Mouse (Mus musculus) forebrain, embryonic 13.5 days (tissue): Measurements from ENCODE around the gene Rtl10. TPM values are rescaled to one million over a fixed set of nuclear protein-coding genes. Genes with fewer than 3 reads are reported as not detected.

Experiments
- ATAC-seq: fragments of 200-750 bp; cut with Nextera tagmentation; 2 replicates; pipeline ENCODE4 v1.8.0; 2017
- H3K27ac ChIP-seq: fragments of 300-500 bp; sonication (generic); 2 replicates; pipeline ENCODE4 v1.5.1; 2015; ENCODE audit warnings: inconsistent platforms, mild to moderate bottlenecking, moderate library complexity
- H3K27me3 ChIP-seq: fragments of 300-500 bp; sonication (generic); 2 replicates; pipeline ENCODE4 v1.6.1; 2015; ENCODE audit warnings: mild to moderate bottlenecking, inconsistent platforms
- H3K36me3 ChIP-seq: fragments of 300-500 bp; sonication (generic); 2 replicates; pipeline ENCODE4 v1.6.1; 2015; ENCODE audit warnings: mild to moderate bottlenecking, inconsistent platforms; ENCODE audit not compliant: poor library complexity, severe bottlenecking
- H3K4me1 ChIP-seq: fragments of 300-500 bp; sonication (generic); 2 replicates; pipeline ENCODE4 v1.6.1; 2015; ENCODE audit warnings: inconsistent platforms
- H3K4me2 ChIP-seq: fragments of 300-500 bp; sonication (generic); 2 replicates; pipeline ENCODE4 v1.6.1; 2015; ENCODE audit warnings: inconsistent platforms, mild to moderate bottlenecking, moderate library complexity
- H3K4me3 ChIP-seq: fragments of 300-500 bp; sonication (generic); 2 replicates; pipeline ENCODE4 v1.5.1; 2015; ENCODE audit warnings: mild to moderate bottlenecking, inconsistent platforms
- H3K9ac ChIP-seq: fragments of 300-500 bp; sonication (generic); 2 replicates; pipeline ENCODE4 v1.6.1; 2015; ENCODE audit warnings: mild to moderate bottlenecking, inconsistent platforms
- H3K9me3 ChIP-seq: fragments of 300-500 bp; sonication (generic); replicated peaks from 2 replicates; pipeline ENCODE4 v1.6.1; 2016; ENCODE audit warnings: inconsistent platforms
- WGBS: fragments of 180-500 bp; shearing (Covaris S2); methylation state at CpG from one replicate; pipeline ENCODE4 v1.1.7; 2015; 5-methylcytosine and 5-hydroxymethylcytosine counted together
- polyA plus RNA-seq: library from polyadenylated mRNA; unstranded; fragments of >200 nt; fragmentation: Nextera tagmentation; extraction: Ambion mirVana; gene quantifications from 2 replicates; pipeline ENCODE4 v1.2.1, GENCODE M21; 2015

Rtl10 gene
- polyA plus RNA-seq, 1 experiment from 2014 or later: 3.6 TPM

DNA sequence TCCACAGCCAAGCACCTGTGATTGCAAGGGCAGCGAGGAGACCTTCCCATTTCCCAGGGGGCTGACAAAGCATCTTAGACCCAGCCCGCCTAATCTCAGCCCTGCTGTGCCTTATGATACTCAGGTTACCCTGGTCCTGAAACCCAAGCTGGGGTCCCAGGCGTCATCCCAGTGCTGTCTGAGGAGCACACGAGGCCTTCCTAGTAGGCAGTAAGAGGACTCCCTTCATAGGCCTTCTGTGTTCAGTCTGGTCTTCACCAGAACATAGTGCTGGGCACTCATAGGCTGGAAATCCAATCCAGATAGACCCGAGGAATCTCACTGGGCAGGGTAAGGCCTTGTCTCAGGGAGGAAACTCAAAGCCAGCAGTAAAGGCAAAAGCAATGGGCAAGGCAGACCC is 14.9 kb upstream of the Rtl10 start:
- 68% methylated on average over 5 of the region's 5 CpGs for WGBS
- H3K36me3 ChIP-seq: no peaks in the 10 kb centered on the region
- H3K27ac ChIP-seq: no peak overlapping the region
- H3K4me3 ChIP-seq: no peak overlapping the region
- ATAC-seq: no peak
- no peaks in the 10 kb centered on the region for H3K27me3 ChIP-seq
- no peaks in the 10 kb centered on the region for H3K9me3 ChIP-seq
- H3K4me1 ChIP-seq: peaks cover 20% of the 10 kb centered on the region
- no peak overlapping the region for H3K9ac ChIP-seq
- H3K4me2 ChIP-seq: no peak overlapping the region

DNA sequence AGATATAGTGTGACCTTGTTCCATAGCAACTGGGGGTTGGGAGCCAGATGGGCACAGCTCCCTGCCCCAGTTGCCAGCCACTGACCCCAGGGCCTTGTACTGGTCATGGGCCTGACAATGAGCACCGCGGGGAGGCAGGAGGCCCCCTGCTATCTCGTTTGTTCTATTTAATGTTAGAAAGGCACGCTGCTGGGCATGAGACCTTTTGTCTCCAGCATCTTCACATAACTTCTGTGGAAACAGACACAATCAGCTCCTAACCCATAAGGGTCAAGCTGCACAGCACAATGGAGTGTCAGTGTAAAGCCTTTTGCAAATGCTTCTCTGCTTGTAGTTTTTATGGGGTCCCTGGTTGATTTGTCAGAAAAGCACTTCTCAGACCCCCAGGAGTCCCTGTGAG is 14.3 kb upstream of the Rtl10 start:
- WGBS: 9% methylated on average over 4 of the region's 4 CpGs
- Histone ChIP-seq H3K4me2 (no peak overlapping the region), H3K9me3 (no peaks in the 10 kb centered on the region), H3K36me3 (no peaks in the 10 kb centered on the region), H3K9ac (no peak overlapping the region), H3K4me1 (peaks cover 17% of the 10 kb centered on the region), H3K27me3 (no peaks in the 10 kb centered on the region), H3K27ac (0 out of 2 replicates have a peak overlapping the region, but pooled peaks have one; percentile 17), H3K4me3 (no peak overlapping the region)
- no peak for ATAC-seq

DNA sequence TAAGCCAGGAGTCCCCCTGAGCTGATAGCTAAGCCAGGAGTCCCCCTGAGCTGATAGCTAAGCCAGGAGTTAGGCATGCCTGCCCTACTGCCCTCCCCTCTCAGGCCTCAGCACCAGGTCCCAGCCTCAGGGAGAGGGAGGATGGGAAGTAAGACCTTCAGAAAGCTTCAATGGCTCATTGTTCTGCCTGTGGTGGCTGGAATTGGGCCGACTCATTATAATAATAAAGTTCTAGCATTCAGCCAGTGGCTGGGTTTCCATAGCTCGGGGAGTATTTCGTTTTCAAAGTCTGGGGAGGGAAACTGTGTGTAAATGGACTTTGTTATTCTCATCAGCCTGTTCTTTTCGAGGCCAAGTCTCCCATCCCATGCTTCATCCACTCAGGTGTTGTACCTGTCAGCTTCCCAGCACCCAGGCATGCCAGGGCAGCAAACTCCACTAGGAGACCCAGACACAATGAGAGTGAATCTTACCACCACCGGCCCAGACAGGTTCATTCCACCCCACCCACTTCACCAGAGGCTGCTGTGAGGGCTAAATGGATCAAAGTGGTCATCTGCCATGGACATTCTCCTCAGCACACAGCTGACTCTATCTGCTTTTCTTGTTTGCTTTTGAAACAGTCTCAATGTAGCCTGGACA is 13.8 kb upstream of the Rtl10 start:
- Histone ChIP-seq H3K9me3 (no peaks in the 10 kb centered on the region), H3K9ac (no peak overlapping the region; the same call in 1 of the 2 replicates), H3K4me2 (no peak overlapping the region), H3K4me1 (peaks cover 13% of the 10 kb centered on the region), H3K4me3 (no peak overlapping the region), H3K27ac (0 out of 2 replicates have a peak overlapping the region, but pooled peaks have one; percentile 17), H3K36me3 (no peaks in the 10 kb centered on the region), H3K27me3 (no peaks in the 10 kb centered on the region)
- WGBS: 15% methylated on average over 5 of the region's 5 CpGs
- peak; percentile 36; the same call in 1 of the 2 replicates for ATAC-seq

DNA sequence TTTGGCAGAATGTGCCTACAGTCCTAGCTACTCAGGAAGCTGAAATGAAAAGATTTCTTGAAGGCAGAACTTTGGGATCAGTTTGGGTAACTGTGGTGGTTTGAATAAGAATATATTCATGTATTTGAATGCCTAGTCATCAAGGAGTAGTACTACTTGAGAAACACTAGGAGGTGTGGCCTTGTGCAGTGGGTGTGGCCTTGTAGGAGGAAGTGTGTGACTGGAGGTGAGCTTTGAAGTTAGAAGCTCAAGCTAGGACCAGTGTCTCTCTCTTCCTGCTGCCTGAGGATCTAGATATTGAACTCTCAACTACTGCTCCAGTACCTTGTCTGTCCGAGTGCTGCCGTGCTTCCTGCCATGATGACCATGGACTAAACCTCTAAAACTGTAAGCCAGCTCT is 12.6 kb upstream of the Rtl10 start:
- no peaks in the 10 kb centered on the region for H3K36me3 ChIP-seq
- H3K9ac ChIP-seq: no peak overlapping the region
- peaks cover 13% of the 10 kb centered on the region for H3K4me1 ChIP-seq
- H3K27me3 ChIP-seq: no peaks in the 10 kb centered on the region
- H3K9me3 ChIP-seq: no peaks in the 10 kb centered on the region
- H3K4me2 ChIP-seq: no peak overlapping the region
- 95% methylated on average over 2 of the region's 2 CpGs for WGBS
- no peak overlapping the region for H3K4me3 ChIP-seq
- H3K27ac ChIP-seq: no peak overlapping the region
- ATAC-seq: no peak

DNA sequence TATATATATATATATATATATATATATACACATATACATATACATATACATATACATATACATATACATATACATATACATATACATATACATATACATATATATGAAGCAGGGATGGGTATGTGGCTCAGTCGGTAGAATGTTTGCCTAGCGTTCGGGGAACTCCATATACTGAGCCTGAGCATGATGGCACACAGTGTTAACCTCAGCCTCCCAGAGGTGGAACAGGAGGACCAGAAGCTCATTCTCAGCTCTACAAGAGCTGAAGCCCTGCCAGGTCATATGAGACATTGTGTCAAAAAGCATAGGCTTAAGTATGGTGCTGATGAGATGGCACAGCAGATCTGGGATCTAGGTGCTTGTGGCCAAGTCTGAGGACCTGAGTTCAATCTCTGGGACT is 8.4 kb upstream of the Rtl10 start:
- no peak overlapping the region for H3K9ac ChIP-seq
- H3K27ac ChIP-seq: no peak overlapping the region
- no peak overlapping the region for H3K4me3 ChIP-seq
- no peaks in the 10 kb centered on the region for H3K36me3 ChIP-seq
- H3K9me3 ChIP-seq: no peaks in the 10 kb centered on the region
- no peak overlapping the region for H3K4me2 ChIP-seq
- no peaks in the 10 kb centered on the region for H3K27me3 ChIP-seq
- no peaks in the 10 kb centered on the region for H3K4me1 ChIP-seq
- WGBS: 93% methylated on average over 3 of the region's 3 CpGs
- no peak for ATAC-seq

DNA sequence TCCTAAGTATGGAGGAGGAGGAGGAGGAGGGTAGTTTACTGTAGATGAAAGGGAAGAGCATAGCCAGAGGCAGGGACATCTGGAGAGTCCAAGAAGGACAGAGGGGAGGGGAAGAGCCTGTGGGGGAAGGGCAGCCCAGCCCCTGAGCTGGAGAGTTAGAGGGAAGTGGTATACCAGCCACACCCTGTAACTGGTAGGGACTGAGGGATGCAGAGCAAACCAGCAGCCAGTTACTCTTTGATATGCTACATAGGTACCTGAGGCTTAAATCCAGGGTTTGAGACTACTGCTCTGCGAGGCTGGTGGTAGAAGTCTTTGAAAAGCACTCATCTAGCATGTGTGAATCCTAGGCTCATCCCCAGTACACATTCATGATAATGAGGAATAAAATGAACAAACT is 7.8 kb upstream of the Rtl10 start:
- no peaks in the 10 kb centered on the region for H3K4me1 ChIP-seq

DNA sequence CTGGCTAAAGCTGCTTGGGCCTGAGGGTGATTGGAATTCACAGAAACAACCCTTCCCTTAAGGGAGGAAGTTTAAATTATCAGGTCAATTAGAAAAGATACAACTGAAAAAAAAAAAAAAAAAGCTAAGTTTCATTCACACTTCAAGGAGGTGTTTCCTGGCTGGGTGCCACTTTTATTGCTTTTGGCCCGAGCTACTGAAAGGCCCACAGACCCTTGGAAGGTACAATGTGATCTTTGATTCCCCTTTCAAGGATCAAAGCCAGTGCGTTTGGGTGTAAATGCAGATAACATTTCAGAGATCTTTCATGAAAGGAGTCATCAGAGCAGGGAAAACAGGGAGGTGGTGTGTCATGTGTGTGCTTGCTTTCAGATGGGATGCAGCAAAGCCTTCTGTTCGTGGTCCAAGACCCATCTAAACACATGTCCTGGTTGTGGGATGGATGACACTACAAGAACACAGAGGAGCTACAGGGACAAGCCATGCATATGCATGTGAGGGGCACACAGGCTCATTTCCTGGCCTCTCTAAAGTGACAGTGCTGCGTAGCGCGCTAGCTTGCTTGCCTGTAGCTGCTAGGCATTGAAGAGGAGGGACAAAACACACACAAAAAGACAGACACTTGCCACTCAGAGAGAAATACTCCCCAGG is 711 bp upstream of the Rtl10 start:
- Histone ChIP-seq H3K9ac (peak overlapping the region; percentile 85), H3K4me2 (peak overlapping the region; percentile 83), H3K4me1 (peaks cover 24% of the 10 kb centered on the region), H3K4me3 (peak overlapping the region; percentile 73), H3K27ac (peak overlapping the region; percentile 94), H3K9me3 (no peaks in the 10 kb centered on the region), H3K36me3 (peaks cover 17% of the 10 kb centered on the region), H3K27me3 (no peaks in the 10 kb centered on the region)
- 4% methylated on average over 6 of the region's 6 CpGs for WGBS
- peak; percentile 71; the same call in 1 of the 2 replicates for ATAC-seq

More for the DNA sequence above, 7.8 kb upstream of the Rtl10 start:
- no peak for ATAC-seq
- Histone ChIP-seq H3K27me3 (no peaks in the 10 kb centered on the region), H3K4me2 (no peak overlapping the region), H3K9me3 (no peaks in the 10 kb centered on the region), H3K9ac (no peak overlapping the region), H3K4me3 (no peak overlapping the region), H3K27ac (no peak overlapping the region), H3K36me3 (no peaks in the 10 kb centered on the region)
- 58% methylated on average over 1 of the region's 1 CpGs for WGBS

DNA sequence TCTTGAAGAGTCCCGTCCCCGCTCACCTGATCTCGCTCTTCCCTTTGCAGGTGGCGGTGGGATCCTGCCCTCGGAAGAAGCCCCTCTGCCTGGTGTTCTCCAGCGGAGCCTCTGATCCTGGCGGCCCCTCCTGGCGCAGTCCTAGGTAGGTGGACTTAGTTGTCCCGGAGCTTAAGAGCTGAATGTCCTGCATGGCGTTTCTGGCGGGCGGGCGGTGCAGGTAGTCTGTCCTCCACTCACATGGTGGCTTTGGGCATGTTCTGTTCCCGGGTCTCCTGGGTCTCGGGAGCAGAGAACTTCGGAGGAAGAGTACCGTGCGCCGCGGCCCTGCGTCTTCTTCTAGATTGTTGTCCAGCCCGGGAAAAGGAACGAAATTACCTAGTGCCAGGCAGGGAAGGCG is 295 bp downstream of the Rtl10 start:
- ATAC-seq: no peak
- Histone ChIP-seq H3K4me3 (peak overlapping the region; percentile 73), H3K27me3 (no peaks in the 10 kb centered on the region), H3K9ac (peak overlapping the region; percentile 85), H3K4me1 (peaks cover 24% of the 10 kb centered on the region), H3K36me3 (peaks cover 17% of the 10 kb centered on the region), H3K9me3 (no peaks in the 10 kb centered on the region), H3K27ac (peak overlapping the region; percentile 94; the same call in 1 of the 2 replicates), H3K4me2 (peak overlapping the region; percentile 83)
- under 1% methylated on average over 24 of the region's 24 CpGs for WGBS

DNA sequence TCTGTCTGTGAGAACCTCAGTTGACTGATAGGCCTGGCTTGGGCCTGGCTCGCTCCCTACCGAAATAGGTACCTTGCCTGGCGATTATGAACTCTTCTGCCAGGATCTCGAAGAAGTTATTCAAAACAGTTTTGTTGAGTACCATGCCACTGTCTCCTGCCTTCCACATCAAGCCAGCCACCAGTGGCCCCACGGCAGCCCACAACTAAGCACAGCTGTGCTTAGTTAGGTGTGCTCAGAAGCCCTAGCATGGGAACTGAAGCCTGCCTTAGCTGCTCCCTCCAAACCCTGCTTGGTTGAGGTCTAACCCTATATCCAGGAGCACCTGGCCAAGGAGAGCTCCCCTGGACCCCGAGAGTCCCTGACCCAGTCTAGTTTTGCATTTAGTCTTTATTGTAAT is 2.8 kb downstream of the Rtl10 start:
- H3K27ac ChIP-seq: no peak overlapping the region
- no peaks in the 10 kb centered on the region for H3K9me3 ChIP-seq
- H3K4me2 ChIP-seq: no peak overlapping the region
- no peaks in the 10 kb centered on the region for H3K27me3 ChIP-seq
- peaks cover 19% of the 10 kb centered on the region for H3K36me3 ChIP-seq
- no peak for ATAC-seq
- peaks cover 24% of the 10 kb centered on the region for H3K4me1 ChIP-seq
- H3K4me3 ChIP-seq: no peak overlapping the region
- H3K9ac ChIP-seq: no peak overlapping the region
- 94% methylated on average over 6 of the region's 6 CpGs for WGBS

DNA sequence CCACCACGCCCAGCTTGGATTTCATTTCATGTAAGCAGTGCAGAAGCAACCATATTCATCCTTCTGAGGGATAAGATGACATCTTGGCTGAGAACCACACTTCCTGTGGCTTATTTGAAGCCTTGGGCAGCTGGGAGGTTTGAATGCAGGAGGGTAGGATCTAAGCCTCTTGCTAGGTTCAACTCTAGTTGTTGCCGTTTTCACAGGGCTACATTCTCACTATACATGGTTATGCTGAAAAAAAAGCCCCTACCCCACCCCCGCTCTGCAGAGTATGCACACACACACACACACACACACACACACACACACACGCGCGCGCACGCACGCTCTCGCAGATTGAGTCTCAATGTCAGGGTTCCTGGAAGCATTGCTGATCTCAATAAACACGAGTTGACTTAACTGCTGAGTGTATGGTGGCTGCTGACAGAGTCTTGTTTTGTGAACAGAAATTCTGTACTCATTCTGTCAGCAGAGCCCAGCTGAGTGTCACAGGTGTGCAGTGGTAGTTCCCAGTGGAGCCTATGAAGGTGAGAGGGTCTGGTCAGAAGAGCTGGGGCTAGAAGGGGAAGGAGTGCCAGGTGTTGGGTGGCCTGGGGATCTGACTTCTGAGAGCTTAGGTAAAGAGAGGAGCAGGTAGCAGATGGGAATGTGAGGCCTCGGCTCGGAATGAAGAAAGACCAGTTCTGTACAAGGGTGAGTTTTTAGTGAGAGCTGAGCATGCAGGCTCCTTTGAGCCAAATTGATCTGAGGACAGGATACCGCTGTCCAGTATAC is 5.1 kb downstream of the Rtl10 start:
- Histone ChIP-seq H3K9me3 (no peaks in the 10 kb centered on the region), H3K4me1 (peaks cover 14% of the 10 kb centered on the region), H3K4me2 (no peak overlapping the region), H3K4me3 (no peak overlapping the region), H3K27ac (no peak overlapping the region), H3K9ac (no peak overlapping the region), H3K36me3 (peaks cover 19% of the 10 kb centered on the region), H3K27me3 (no peaks in the 10 kb centered on the region)
- 96% methylated on average over 14 of the region's 14 CpGs for WGBS
- no peak for ATAC-seq

DNA sequence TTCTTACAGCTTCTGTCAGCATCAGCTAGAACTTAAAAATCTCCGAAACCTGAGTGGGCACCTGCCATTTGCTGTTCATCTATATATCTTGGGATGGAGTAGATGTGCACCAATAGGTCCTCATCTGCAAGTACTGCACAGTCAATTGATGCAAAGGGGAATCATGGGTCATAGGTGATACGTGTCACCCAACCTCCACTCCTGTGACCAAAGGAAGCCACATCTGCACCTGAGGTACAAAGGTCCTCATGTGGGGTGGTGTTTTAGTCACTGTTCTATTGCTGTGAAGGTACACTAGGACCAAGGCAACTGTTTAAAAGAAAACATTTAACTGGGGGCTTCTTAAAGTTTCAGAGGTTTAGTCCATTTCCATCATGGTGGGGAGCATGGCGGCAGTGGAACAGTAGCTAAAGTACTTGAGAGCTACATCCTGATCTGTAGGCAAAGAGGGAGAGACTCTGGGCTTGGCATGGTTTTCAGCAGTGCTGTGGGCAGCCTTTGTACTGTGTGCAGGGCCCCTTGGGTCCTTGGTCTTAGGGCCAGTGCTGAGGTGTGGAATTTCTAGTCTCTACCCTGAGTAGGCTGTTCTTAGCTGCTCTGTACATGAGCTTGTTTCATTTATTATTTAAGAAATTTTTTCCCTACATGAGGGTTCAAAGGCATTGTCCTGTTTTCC is 8.0 kb downstream of the Rtl10 start:
- H3K9me3 ChIP-seq: no peaks in the 10 kb centered on the region
- H3K4me3 ChIP-seq: no peak overlapping the region
- no peaks in the 10 kb centered on the region for H3K27me3 ChIP-seq
- no peak overlapping the region for H3K4me2 ChIP-seq
- H3K27ac ChIP-seq: no peak overlapping the region
- ATAC-seq: no peak
- H3K4me1 ChIP-seq: no peaks in the 10 kb centered on the region; the same call in 1 of the 2 replicates
- H3K9ac ChIP-seq: no peak overlapping the region
- 94% methylated on average over 3 of the region's 3 CpGs for WGBS
- peaks cover 10% of the 10 kb centered on the region for H3K36me3 ChIP-seq

DNA sequence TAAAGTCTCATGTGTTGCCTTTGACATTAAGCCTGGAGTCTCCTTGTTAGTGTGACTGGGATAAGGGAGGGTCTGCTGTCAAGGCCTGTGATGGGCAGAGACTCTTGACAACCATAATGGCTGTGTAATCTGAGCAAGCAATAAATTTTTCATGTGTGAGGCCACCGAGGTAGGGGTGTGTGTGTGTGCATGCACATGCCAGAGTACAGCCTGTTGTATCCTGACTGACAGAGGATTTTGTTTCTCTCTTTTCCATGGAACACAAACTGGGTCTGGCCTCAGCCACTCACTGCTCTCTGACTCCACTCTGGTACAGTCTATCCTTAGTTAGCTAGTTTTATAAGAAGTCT is 8.5 kb downstream of the Rtl10 start:
- Histone ChIP-seq H3K9ac (no peak overlapping the region), H3K27ac (no peak overlapping the region), H3K4me3 (no peak overlapping the region), H3K27me3 (no peaks in the 10 kb centered on the region), H3K4me2 (no peak overlapping the region), H3K9me3 (no peaks in the 10 kb centered on the region), H3K36me3 (peaks cover 5% of the 10 kb centered on the region), H3K4me1 (no peaks in the 10 kb centered on the region; the same call in 1 of the 2 replicates)
- 77% methylated on average over 1 of the region's 1 CpGs for WGBS
- no peak for ATAC-seq
